Mouse (Mus musculus): ENCODE measurements around the gene Sdk2.

- TF ChIP-seq CTCF (IDR thresholded peaks at IDR 0.05) (no peak), EP300 (IDR thresholded peaks at IDR 0.05) (no peak)
Measured at GRCm38 (mm10) chr11:113886299-113886698, 180.5 kb downstream of the Sdk2 start.
